Mouse (Mus musculus) CH12.LX (cell line): ENCODE data around the gene BC107364. TPM values are rescaled to one million over a fixed set of nuclear protein-coding genes. Genes with fewer than 3 reads are reported as not detected.

Experiments used
- DNase-seq: peaks from one replicate; pipeline ENCODE4 v3.0.0-alpha.2; 2013; ENCODE audit errors: extremely low read depth
- H3K27ac ChIP-seq: 2 replicates; pipeline ENCODE4 v1.5.1; 2012; ENCODE audit warnings: low read depth, mild to moderate bottlenecking, control low read depth, moderate library complexity; ENCODE audit not compliant: insufficient read depth
- H3K27me3 ChIP-seq: replicated peaks from 2 replicates; pipeline ENCODE3; 2012; ENCODE audit warnings: inconsistent platforms
- H3K36me3 ChIP-seq, 2 experiments: replicated peaks in 1 of 2; 2 replicates each; pipeline versions ENCODE3 to v1.6.1; 2012; ENCODE audit warnings: inconsistent platforms in 1 of 2, low read length in 1 of 2, mild to moderate bottlenecking in 1 of 2, mixed read lengths in 1 of 2, moderate library complexity in 1 of 2; ENCODE audit not compliant: control insufficient read depth in 1 of 2, insufficient read depth in 1 of 2
- H3K4me1 ChIP-seq, 2 experiments: 2 replicates each; pipeline ENCODE4 v1.6.1; 2012; ENCODE audit warnings: inconsistent platforms in 1 of 2, moderate library complexity in 1 of 2; ENCODE audit not compliant: insufficient read depth in 2 of 2, control insufficient read depth in 1 of 2
- H3K4me2 ChIP-seq: 2 replicates; pipeline ENCODE4 v1.6.1; 2012; ENCODE audit warnings: low read depth, mild to moderate bottlenecking, control low read depth; ENCODE audit not compliant: poor library complexity, insufficient read depth, severe bottlenecking
- H3K4me3 ChIP-seq, 3 experiments: fragments of 150-350 bp in 1 of 3; sonication (generic) in 1 of 3; replicated peaks in 1 of 3; 2 replicates each; pipeline versions ENCODE3 to v1.5.1; 2011 to 2012; ENCODE audit warnings: low read depth in 2 of 3, low read length in 2 of 3, mild to moderate bottlenecking in 2 of 3, moderate library complexity in 2 of 3, control low read depth in 1 of 3, improper control_type of control experiment in 1 of 3, inconsistent platforms in 1 of 3, mixed read lengths in 1 of 3; ENCODE audit not compliant: poor library complexity in 1 of 3
- H3K79me2 ChIP-seq: replicated peaks from 2 replicates; pipeline ENCODE4 v1.6.1; 2012; ENCODE audit warnings: mild to moderate bottlenecking, moderate library complexity; ENCODE audit not compliant: control insufficient read depth, poor library complexity, insufficient read depth, severe bottlenecking; ENCODE audit errors: extremely low read depth
- H3K9ac ChIP-seq: 2 replicates; pipeline ENCODE4 v1.6.1; 2012; ENCODE audit warnings: low read depth, mild to moderate bottlenecking, control low read depth, moderate library complexity; ENCODE audit not compliant: insufficient read depth
- H3K9me3 ChIP-seq: replicated peaks from 2 replicates; pipeline ENCODE3; 2012; ENCODE audit warnings: low read length, inconsistent platforms, mixed read lengths
- BHLHE40 ChIP-seq: IDR thresholded peaks from 2 replicates; pipeline ENCODE4 v1.6.1; 2011; ENCODE audit warnings: mild to moderate bottlenecking, low read depth, low read length, improper control_type of control experiment
- CHD1 ChIP-seq: IDR thresholded peaks from 2 replicates; pipeline ENCODE4 v1.6.1; 2012; ENCODE audit warnings: low read depth, low read length, improper control_type of control experiment, inconsistent platforms
- CHD2 ChIP-seq: IDR thresholded peaks from 2 replicates; pipeline ENCODE4 v1.6.1; 2011; ENCODE audit warnings: low read length, improper control_type of control experiment
- CTCF ChIP-seq, 2 experiments: IDR thresholded peaks in 1 of 2; conservative IDR thresholded peaks in 1 of 2; 2 replicates each; pipeline ENCODE4 v1.5.1; 2011 to 2012; ENCODE audit warnings: low read depth in 2 of 2, low read length in 2 of 2, improper control_type of control experiment in 1 of 2, inconsistent platforms in 1 of 2, mild to moderate bottlenecking in 1 of 2, moderate library complexity in 1 of 2
- E2F4 ChIP-seq: IDR thresholded peaks from 2 replicates; pipeline ENCODE4 v1.6.1; 2011; ENCODE audit warnings: low read depth, low read length, improper control_type of control experiment; ENCODE audit not compliant: insufficient replicate concordance
- ELF1 ChIP-seq: IDR thresholded peaks from 2 replicates; pipeline ENCODE4 v1.6.1; 2014; ENCODE audit warnings: low read depth, mild to moderate bottlenecking, inconsistent platforms, low read length, improper control_type of control experiment
- ETS1 ChIP-seq: conservative IDR thresholded peaks from 2 replicates; pipeline ENCODE4 v1.6.1; 2012; ENCODE audit warnings: low read depth, mild to moderate bottlenecking, inconsistent platforms, low read length, improper control_type of control experiment, moderate library complexity
- GABPA ChIP-seq: IDR thresholded peaks from 2 replicates; pipeline ENCODE4 v1.6.1; 2012; ENCODE audit warnings: low read depth, low read length, improper control_type of control experiment, inconsistent platforms; ENCODE audit not compliant: insufficient replicate concordance
- HCFC1 ChIP-seq: IDR thresholded peaks from 2 replicates; pipeline ENCODE4 v1.6.1; 2012; ENCODE audit warnings: low read depth, mild to moderate bottlenecking, inconsistent platforms, low read length, improper control_type of control experiment
- IRF4 ChIP-seq: IDR thresholded peaks from 2 replicates; pipeline ENCODE4 v1.6.1; 2014; ENCODE audit warnings: low read depth, mild to moderate bottlenecking, inconsistent platforms, low read length, improper control_type of control experiment
- JUN ChIP-seq: IDR thresholded peaks from 2 replicates; pipeline ENCODE4 v1.6.1; 2011; ENCODE audit warnings: low read depth, mild to moderate bottlenecking, low read length, improper control_type of control experiment, moderate library complexity; ENCODE audit not compliant: insufficient read depth
- KAT2A ChIP-seq: IDR thresholded peaks from 2 replicates; pipeline ENCODE4 v1.6.1; 2012; ENCODE audit warnings: low read length, improper control_type of control experiment, inconsistent platforms; ENCODE audit not compliant: insufficient replicate concordance
- MAX ChIP-seq: IDR thresholded peaks from 2 replicates; pipeline ENCODE4 v1.6.1; 2011; ENCODE audit warnings: low read length, improper control_type of control experiment
- MAZ ChIP-seq: IDR thresholded peaks from 2 replicates; pipeline ENCODE4 v1.6.1; 2012; ENCODE audit warnings: low read depth, mild to moderate bottlenecking, inconsistent platforms, low read length, improper control_type of control experiment, moderate library complexity
- MXI1 ChIP-seq: IDR thresholded peaks from 2 replicates; pipeline ENCODE4 v1.6.1; 2011; ENCODE audit warnings: mild to moderate bottlenecking, low read depth, low read length, improper control_type of control experiment
- MYC ChIP-seq: IDR thresholded peaks from 2 replicates; pipeline ENCODE4 v1.6.1; 2011; ENCODE audit warnings: low read depth, mild to moderate bottlenecking, improper control_type of control experiment, low read length
- NELFE ChIP-seq: IDR thresholded peaks from 2 replicates; pipeline ENCODE4 v1.6.1; 2011; ENCODE audit warnings: low read depth, low read length, improper control_type of control experiment
- NRF1 ChIP-seq: IDR thresholded peaks from 2 replicates; pipeline ENCODE4 v1.6.1; 2014; ENCODE audit warnings: low read depth, mild to moderate bottlenecking, inconsistent platforms, low read length, improper control_type of control experiment, moderate library complexity
- PAX5 ChIP-seq: IDR thresholded peaks from 2 replicates; pipeline ENCODE4 v1.6.1; 2012; ENCODE audit warnings: low read length, inconsistent platforms, mixed read lengths
- POLR2A ChIP-seq: IDR thresholded peaks from 2 replicates; pipeline ENCODE4 v1.6.1; 2011; ENCODE audit warnings: low read depth, mild to moderate bottlenecking, improper control_type of control experiment, low read length
- POLR2AphosphoS2 ChIP-seq: IDR thresholded peaks from 2 replicates; pipeline ENCODE4 v1.6.1; 2011; ENCODE audit warnings: low read depth, low read length, improper control_type of control experiment
- RAD21 ChIP-seq: IDR thresholded peaks from 2 replicates; pipeline ENCODE4 v1.6.1; 2011; ENCODE audit warnings: low read depth, mild to moderate bottlenecking, low read length, improper control_type of control experiment, moderate library complexity
- RCOR1 ChIP-seq: conservative IDR thresholded peaks from 2 replicates; pipeline ENCODE4 v1.6.1; 2012; ENCODE audit warnings: low read depth, mild to moderate bottlenecking, inconsistent platforms, low read length, improper control_type of control experiment
- SIN3A ChIP-seq: IDR thresholded peaks from 2 replicates; pipeline ENCODE4 v1.6.1; 2012; ENCODE audit warnings: low read length, improper control_type of control experiment, inconsistent platforms
- SMC3 ChIP-seq: IDR thresholded peaks from 2 replicates; pipeline ENCODE4 v1.6.1; 2011; ENCODE audit warnings: low read depth, low read length, improper control_type of control experiment
- TBP ChIP-seq: conservative IDR thresholded peaks from 2 replicates; pipeline ENCODE4 v1.6.1; 2011; ENCODE audit warnings: low read depth, low read length, improper control_type of control experiment
- TCF12 ChIP-seq: IDR thresholded peaks from 2 replicates; pipeline ENCODE4 v1.6.1; 2014; ENCODE audit warnings: low read depth, mild to moderate bottlenecking, inconsistent platforms, low read length, improper control_type of control experiment
- UBTF ChIP-seq: IDR thresholded peaks from 2 replicates; pipeline ENCODE4 v1.6.1; 2012; ENCODE audit warnings: low read depth, mild to moderate bottlenecking, inconsistent platforms, low read length, improper control_type of control experiment, moderate library complexity
- USF1 ChIP-seq: IDR thresholded peaks from 2 replicates; pipeline ENCODE4 v1.6.1; 2014; ENCODE audit warnings: low read depth, mild to moderate bottlenecking, inconsistent platforms, low read length, improper control_type of control experiment
- USF2 ChIP-seq: conservative IDR thresholded peaks from 2 replicates; pipeline ENCODE4 v1.6.1; 2011; ENCODE audit warnings: low read depth, low read length, improper control_type of control experiment
- ZC3H11A ChIP-seq: IDR thresholded peaks from 2 replicates; pipeline ENCODE4 v1.6.1; 2012; ENCODE audit warnings: low read depth, mild to moderate bottlenecking, inconsistent platforms, low read length, improper control_type of control experiment
- ZKSCAN1 ChIP-seq: IDR thresholded peaks from 2 replicates; pipeline ENCODE4 v1.6.1; 2012; ENCODE audit warnings: low read depth, inconsistent platforms, low read length, improper control_type of control experiment, borderline replicate concordance
- ZMIZ1 ChIP-seq: IDR thresholded peaks from 2 replicates; pipeline ENCODE4 v1.6.1; 2012; ENCODE audit warnings: low read depth, mild to moderate bottlenecking, inconsistent platforms, low read length, improper control_type of control experiment
- ZNF384 ChIP-seq: IDR thresholded peaks from 2 replicates; pipeline ENCODE4 v1.6.1; 2012; ENCODE audit warnings: low read depth, low read length, improper control_type of control experiment, inconsistent platforms
- dilution Hi-C: fragments of 300-500 bp; cut with MboI; formaldehyde crosslinking; loops from 2 replicates; pipeline ENCODE4 v1.14.3; 2020; ENCODE audit warnings: low sequenced_read_pairs; ENCODE audit not compliant: extremely low pct_unique_long_range_greater_than_20kb, extremely low pct_ligation_motif_present
- in situ Hi-C: fragments of 300-500 bp; cut with MboI; formaldehyde crosslinking; loops from 3 replicates; pipeline ENCODE4 v1.14.3; 2019; ENCODE audit warnings: low sequenced_read_pairs, low pct_ligation_motif_present, low pct_unique_long_range_greater_than_20kb, mixed read lengths
- polyA plus RNA-seq: library from polyadenylated mRNA; unstranded; fragments of >175 nt; gene quantifications from 2 replicates; pipeline ENCODE4 v1.2.1, GENCODE M21; 2012; ENCODE audit warnings: low read depth; ENCODE audit not compliant: insufficient read length
- total RNA-seq, 2 experiments: library from RNA; depleted of rRNA; stranded (reverse); fragments of 300-350 nt in 1 of 2; fragments of >200 nt in 1 of 2; gene quantifications; 2 replicates each; pipeline ENCODE4 v1.2.3; 2012 to 2014

Gene BC107364
- total and polyA plus RNA-seq, 3 experiments, result 0.13 TPM; not detected in 2

DNA sequence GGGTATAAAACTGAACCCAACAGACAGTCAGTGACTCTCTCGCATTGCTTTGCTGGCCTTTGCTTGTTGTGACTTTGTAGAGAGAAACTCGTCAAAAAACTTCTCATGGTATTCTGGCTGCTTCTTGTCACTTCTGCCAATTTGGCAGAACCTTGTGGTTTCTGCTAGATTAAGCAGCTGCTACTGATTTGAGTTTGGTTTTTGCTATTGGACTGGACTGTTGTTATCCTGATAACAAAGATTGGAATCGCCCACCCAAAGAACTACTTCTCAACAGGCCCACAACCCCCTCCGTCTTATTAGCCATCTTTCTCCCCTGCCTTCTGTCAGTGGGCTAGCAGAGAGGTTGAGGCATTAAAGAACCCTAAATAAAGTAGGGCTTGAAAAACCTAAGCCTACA lies 6.7 kb downstream of the BC107364 start:
- H3K36me3 ChIP-seq, result no peaks in the 10 kb centered on the region
- peaks cover 0 to 3% of the 10 kb centered on the region in 2 experiments; a peak in 2 of 4 replicates for H3K4me1 ChIP-seq
- no peak for DNase-seq
- TF ChIP-seq MAX (no peak), UBTF (no peak)
- TF ChIP-seq, all 38 proteins: peak for 0
- H3K4me3 ChIP-seq, result no peak overlapping the region
- no peak overlapping the region for H3K27ac ChIP-seq
- no peak overlapping the region for H3K9ac ChIP-seq
- in situ Hi-C loops, result no loop called here
- no peaks in the 10 kb centered on the region for H3K79me2 ChIP-seq
- H3K27me3 ChIP-seq, result peaks cover 40% of the 10 kb centered on the region
- dilution Hi-C loops, result no loop called here
- H3K4me2 ChIP-seq, result no peak overlapping the region
- no peaks in the 10 kb centered on the region for H3K9me3 ChIP-seq

DNA sequence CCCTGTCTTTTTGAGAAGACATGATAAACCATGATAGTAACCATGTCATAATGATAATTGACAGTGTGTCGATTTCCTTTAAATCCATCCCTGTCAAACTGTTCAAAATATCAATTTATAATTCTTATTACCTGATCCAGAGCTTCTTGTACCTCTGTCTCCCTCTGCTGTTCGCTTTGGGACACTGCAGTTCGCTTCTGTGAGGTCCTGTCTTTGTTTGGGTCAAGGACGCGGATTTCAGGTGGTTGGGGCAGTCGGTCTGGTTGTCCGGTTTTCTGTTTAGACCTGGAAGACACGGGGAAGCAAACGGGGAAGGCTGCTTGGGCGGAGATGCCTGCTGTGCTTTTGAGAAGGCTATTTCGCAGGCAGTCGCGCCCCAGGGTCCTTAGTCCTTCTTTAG lies 11.5 kb downstream of the BC107364 start:
- in situ Hi-C loops, result no loop called here
- peaks cover 44% of the 10 kb centered on the region for H3K27me3 ChIP-seq
- dilution Hi-C loops, result no loop called here
- TF ChIP-seq CHD1, result no peak
- peak; percentile 62 for TF ChIP-seq ZC3H11A
- no peak for TF ChIP-seq TCF12
- no peak for TF ChIP-seq E2F4
- peak; percentile 96 for TF ChIP-seq SMC3
- peak; percentile 83 to 96 for TF ChIP-seq CTCF (conservative IDR thresholded peaks at IDR 0.05 in 1 of 2, IDR thresholded peaks at IDR 0.05 in 1 of 2; ENCODE audit: low read depth in 2 of 2, low read length in 2 of 2)
- no peak for TF ChIP-seq MYC
- no peak for TF ChIP-seq HCFC1
- TF ChIP-seq NELFE, result no peak
- no peak for TF ChIP-seq JUN
- no peak for TF ChIP-seq USF1
- TF ChIP-seq KAT2A, result no peak
- TF ChIP-seq POLR2A, result no peak
- no peak for TF ChIP-seq SIN3A
- TF ChIP-seq NRF1, result no peak
- no peak for TF ChIP-seq BHLHE40
- no peak for TF ChIP-seq CHD2
- TF ChIP-seq ELF1, result no peak
- TF ChIP-seq ZMIZ1, result no peak
- no peak for TF ChIP-seq USF2
- peak; percentile 13; the same call in 1 of the 2 replicates for TF ChIP-seq IRF4
- 0 out of 2 replicates have a peak, but pooled peaks have one; percentile 26 for TF ChIP-seq TBP
- no peak for TF ChIP-seq RCOR1
- no peak for TF ChIP-seq ZNF384
- no peak for TF ChIP-seq MAZ
- no peak for TF ChIP-seq MAX
- TF ChIP-seq RAD21, result peak; percentile 92
- TF ChIP-seq ETS1, result no peak
- TF ChIP-seq UBTF, result no peak
- no peak for TF ChIP-seq MXI1
- no peak for TF ChIP-seq ZKSCAN1
- no peak for TF ChIP-seq GABPA
- no peak for TF ChIP-seq POLR2AphosphoS2
- no peak for TF ChIP-seq PAX5

More for the DNA sequence above, 11.5 kb downstream of the BC107364 start:
- no peak overlapping the region for H3K27ac ChIP-seq
- H3K9me3 ChIP-seq, result no peaks in the 10 kb centered on the region
- DNase-seq, result peak; percentile 64
- no peaks in the 10 kb centered on the region for H3K79me2 ChIP-seq
- H3K4me3 ChIP-seq, result peak overlapping the region in 2 of 3 experiments; percentile 3 to 29
- H3K9ac ChIP-seq, result no peak overlapping the region; the same call in 1 of the 2 replicates
- peak overlapping the region; percentile 65 for H3K4me2 ChIP-seq
- H3K4me1 ChIP-seq, result peaks cover 0 to 3% of the 10 kb centered on the region in 2 experiments; a peak in 2 of 4 replicates
- H3K36me3 ChIP-seq, result no peaks in the 10 kb centered on the region
